Mouse (Mus musculus): ENCODE measurements at regions not wholly inside any gene's neighbourhood (a gene's known extent, or its start where the extent isn't known, plus 50 kb on each side); places are given as distances from the start of the nearest gene placed in this dataset.

- ATAC-seq, result no peak
- H3K4me1 ChIP-seq (ENCODE audit: insufficient read depth), result no peaks in the 10 kb centered on the region
- no peak overlapping the region for H3K9ac ChIP-seq
- peak overlapping the region; percentile 57; the same call in 1 of the 2 replicates for H3K27ac ChIP-seq (ENCODE audit: low read depth, low read length)
- no peaks in the 10 kb centered on the region for H3K36me3 ChIP-seq (ENCODE audit: insufficient read depth)
- WGBS, result 89% methylated on average over 3 of the region's 3 CpGs
- H3K9me3 ChIP-seq (ENCODE audit: low read length), result no peaks in the 10 kb centered on the region
- H3K4me2 ChIP-seq (ENCODE audit: low read depth), result no peak overlapping the region
- no peak for TF ChIP-seq CTCF (IDR thresholded peaks at IDR 0.05; ENCODE audit: low read depth)
- H3K27me3 ChIP-seq (ENCODE audit: insufficient read depth, low read length), result no peaks in the 10 kb centered on the region
- DNase-seq, result no peak
- H3K4me3 ChIP-seq (ENCODE audit: low read depth, low read length), result no peak overlapping the region
Measured at GRCm38 (mm10) chr4:131325609-131326008, 381.4 kb downstream of the Matn1 start.

GRCm38 (mm10) chr4:131329398-131329797 lies 385.2 kb downstream of the Matn1 start:
- peak; percentile 24 for DNase-seq
- H3K4me2 ChIP-seq (ENCODE audit: low read depth), result no peak overlapping the region
- no peaks in the 10 kb centered on the region for H3K27me3 ChIP-seq (ENCODE audit: insufficient read depth, low read length)
- TF ChIP-seq CTCF (IDR thresholded peaks at IDR 0.05; ENCODE audit: low read depth), result no peak
- no peaks in the 10 kb centered on the region for H3K9me3 ChIP-seq (ENCODE audit: low read length)
- H3K9ac ChIP-seq, result no peak overlapping the region
- no peak overlapping the region for H3K4me3 ChIP-seq (ENCODE audit: low read depth, low read length)
- no peaks in the 10 kb centered on the region for H3K4me1 ChIP-seq (ENCODE audit: insufficient read depth)
- WGBS, result 46% methylated on average over 5 of the region's 5 CpGs
- ATAC-seq, result peak; percentile 69
- no peaks in the 10 kb centered on the region for H3K36me3 ChIP-seq (ENCODE audit: insufficient read depth)
- H3K27ac ChIP-seq (ENCODE audit: low read depth, low read length), result 0 out of 2 replicates have a peak overlapping the region, but pooled peaks have one; percentile 46

- Histone ChIP-seq H3K27ac (ENCODE audit: low read depth, low read length) (no peak overlapping the region), H3K9me3 (ENCODE audit: low read length) (no peaks in the 10 kb centered on the region), H3K4me1 (ENCODE audit: insufficient read depth) (no peaks in the 10 kb centered on the region), H3K36me3 (ENCODE audit: insufficient read depth) (no peaks in the 10 kb centered on the region), H3K4me3 (ENCODE audit: low read depth, low read length) (no peak overlapping the region), H3K9ac (no peak overlapping the region), H3K4me2 (ENCODE audit: low read depth) (no peak overlapping the region), H3K27me3 (ENCODE audit: insufficient read depth, low read length) (no peaks in the 10 kb centered on the region)
- ATAC-seq (no peak), DNase-seq (no peak)
- 92% methylated on average over 4 of the region's 4 CpGs for WGBS
- no peak for TF ChIP-seq CTCF (IDR thresholded peaks at IDR 0.05; ENCODE audit: low read depth)
Measured at GRCm38 (mm10) chr4:131331646-131332045, 387.5 kb downstream of the Matn1 start.

GRCm38 (mm10) chr4:131336801-131337200 lies 392.6 kb downstream of the Matn1 start:
- H3K4me2 ChIP-seq (ENCODE audit: low read depth), result no peak overlapping the region
- no peaks in the 10 kb centered on the region for H3K36me3 ChIP-seq (ENCODE audit: insufficient read depth)
- no peak overlapping the region for H3K4me3 ChIP-seq (ENCODE audit: low read depth, low read length)
- no peaks in the 10 kb centered on the region for H3K4me1 ChIP-seq (ENCODE audit: insufficient read depth)
- WGBS, result 76% methylated on average over 3 of the region's 3 CpGs
- H3K27ac ChIP-seq (ENCODE audit: low read depth, low read length), result no peak overlapping the region
- TF ChIP-seq CTCF (IDR thresholded peaks at IDR 0.05; ENCODE audit: low read depth), result no peak
- H3K27me3 ChIP-seq (ENCODE audit: insufficient read depth, low read length), result no peaks in the 10 kb centered on the region
- H3K9me3 ChIP-seq (ENCODE audit: low read length), result no peaks in the 10 kb centered on the region
- no peak for DNase-seq
- no peak overlapping the region for H3K9ac ChIP-seq
- ATAC-seq, result no peak

- Histone ChIP-seq H3K4me3 (ENCODE audit: low read depth, low read length) (no peak overlapping the region), H3K4me1 (ENCODE audit: insufficient read depth) (no peaks in the 10 kb centered on the region; the same call in 1 of the 2 replicates), H3K4me2 (ENCODE audit: low read depth) (no peak overlapping the region), H3K27me3 (ENCODE audit: insufficient read depth, low read length) (no peaks in the 10 kb centered on the region), H3K9ac (no peak overlapping the region), H3K9me3 (ENCODE audit: low read length) (no peaks in the 10 kb centered on the region), H3K27ac (ENCODE audit: low read depth, low read length) (no peak overlapping the region), H3K36me3 (ENCODE audit: insufficient read depth) (no peaks in the 10 kb centered on the region)
- WGBS, result 15% methylated on average over 9 of the region's 9 CpGs
- DNase-seq (peak; percentile 27), ATAC-seq (no peak)
- TF ChIP-seq CTCF (IDR thresholded peaks at IDR 0.05; ENCODE audit: low read depth), result no peak
Measured at GRCm38 (mm10) chr4:131340993-131341695, 397.0 kb downstream of the Matn1 start.

GRCm38 (mm10) chr4:131346727-131347126 lies 402.5 kb downstream of the Matn1 start:
- no peaks in the 10 kb centered on the region for H3K36me3 ChIP-seq (ENCODE audit: insufficient read depth)
- no peak for TF ChIP-seq CTCF (IDR thresholded peaks at IDR 0.05; ENCODE audit: low read depth)
- no peaks in the 10 kb centered on the region for H3K9me3 ChIP-seq (ENCODE audit: low read length)
- H3K27ac ChIP-seq (ENCODE audit: low read depth, low read length), result no peak overlapping the region
- H3K4me2 ChIP-seq (ENCODE audit: low read depth), result no peak overlapping the region
- 51% methylated on average over 3 of the region's 3 CpGs for WGBS
- no peak for ATAC-seq
- H3K4me1 ChIP-seq (ENCODE audit: insufficient read depth), result no peaks in the 10 kb centered on the region; the same call in 1 of the 2 replicates
- no peak overlapping the region for H3K4me3 ChIP-seq (ENCODE audit: low read depth, low read length)
- no peaks in the 10 kb centered on the region for H3K27me3 ChIP-seq (ENCODE audit: insufficient read depth, low read length)
- no peak for DNase-seq
- no peak overlapping the region for H3K9ac ChIP-seq

- Histone ChIP-seq H3K9ac (no peak overlapping the region), H3K4me1 (ENCODE audit: insufficient read depth) (no peaks in the 10 kb centered on the region; the same call in 1 of the 2 replicates), H3K27ac (ENCODE audit: low read depth, low read length) (no peak overlapping the region), H3K4me3 (ENCODE audit: low read depth, low read length) (no peak overlapping the region), H3K27me3 (ENCODE audit: insufficient read depth, low read length) (no peaks in the 10 kb centered on the region), H3K9me3 (ENCODE audit: low read length) (no peaks in the 10 kb centered on the region), H3K4me2 (ENCODE audit: low read depth) (no peak overlapping the region), H3K36me3 (ENCODE audit: insufficient read depth) (no peaks in the 10 kb centered on the region)
- ATAC-seq (peak; percentile 66; the same call in 1 of the 2 replicates), DNase-seq (no peak)
- 31% methylated on average over 7 of the region's 7 CpGs for WGBS
- TF ChIP-seq CTCF (IDR thresholded peaks at IDR 0.05; ENCODE audit: low read depth), result no peak
Measured at GRCm38 (mm10) chr4:131350268-131350667, 406.1 kb downstream of the Matn1 start.

Data from forebrain, postnatal 0 days (tissue).